Mouse (Mus musculus) cortical plate, adult 2 months (tissue): ENCODE results near the gene Wdr38.

Source experiments
- CTCF ChIP-seq: fragments of 200-500 bp; IDR thresholded peaks from 2 replicates; pipeline ENCODE4 v1.5.1; 2011; ENCODE audit warnings: mild to moderate bottlenecking, control low read depth, low read length; ENCODE audit not compliant: insufficient read depth; ENCODE audit errors: extremely low read depth
- POLR2A ChIP-seq: fragments of 200-500 bp; IDR thresholded peaks from 2 replicates; pipeline ENCODE4 v1.6.1; 2011; ENCODE audit warnings: mild to moderate bottlenecking, low read length, control low read depth; ENCODE audit not compliant: insufficient read depth; ENCODE audit errors: extremely low read depth

DNA sequence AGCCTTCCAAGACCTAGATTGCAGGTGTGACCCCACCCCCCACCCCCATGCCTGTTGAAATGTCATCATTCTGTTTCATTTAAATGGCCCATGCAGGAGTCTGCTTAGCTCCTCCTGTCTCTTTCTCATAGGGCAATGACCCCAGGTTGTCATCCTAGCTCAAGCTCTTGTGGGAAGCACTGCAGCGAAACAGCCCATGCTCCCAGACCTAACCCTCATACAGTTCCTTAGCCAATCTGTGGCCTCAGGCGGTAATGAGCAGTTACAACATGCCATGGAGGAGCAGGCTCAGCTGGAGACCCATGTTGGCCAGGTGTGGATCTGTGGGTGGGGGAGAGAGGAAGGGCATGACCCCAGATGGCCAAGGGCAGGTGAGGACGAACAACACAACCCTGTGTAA lies 22.1 kb upstream of the Wdr38 start:
- TF ChIP-seq POLR2A (no peak), CTCF (no peak)
